Mouse (Mus musculus): ENCODE results near the gene Trp53rka.

The Trp53rka gene

GRCm38 (mm10) chr2:165494495-165494894 lies 1.4 kb upstream of the Trp53rka start:
- CTCF ChIA-PET = no interaction called here
- POLR2A ChIA-PET = interaction anchor here in 3 of 4 experiments (0.6 to 1.2 kb wide), 4 partner anchors 11 to 363 kb away, joined by 3 to 4 read pairs (median 3); no protein-coding TSS in a partner anchor

DNA sequence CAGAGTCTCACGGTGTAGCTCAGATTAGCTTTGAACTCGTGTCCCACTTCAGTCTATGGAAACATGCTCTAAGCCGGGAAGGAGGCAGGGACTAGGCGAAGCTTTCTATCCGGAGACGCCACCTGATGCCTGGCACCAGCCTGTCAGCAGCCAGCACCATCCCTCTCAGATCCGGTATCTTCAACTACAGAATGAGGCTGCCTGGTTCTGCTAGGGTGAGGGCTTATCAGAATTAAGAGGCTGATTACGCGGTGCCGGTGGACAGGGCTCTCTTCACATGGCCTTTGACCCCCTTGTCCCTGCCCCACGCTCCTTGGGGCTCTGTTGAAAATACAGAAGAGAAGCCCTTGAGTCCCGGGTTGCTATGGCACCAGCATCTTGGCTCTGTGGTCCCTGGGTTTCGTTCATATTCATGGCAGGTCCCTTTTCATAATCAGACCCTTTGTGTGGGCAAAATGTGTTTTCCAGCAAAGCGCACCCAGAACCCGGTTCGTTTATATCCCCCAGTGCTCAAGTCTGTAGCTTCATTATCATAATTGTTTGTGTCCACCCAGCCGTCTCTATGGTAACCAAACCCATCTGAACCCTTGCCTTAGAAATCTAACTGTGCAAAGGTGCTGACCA lies 575 bp upstream of the Trp53rka start:
- CTCF ChIA-PET = interaction anchor here in 1 of 4 experiments (0.6 to 0.7 kb wide), 3 partner anchors 35 to 167 kb away, joined by 3 read pairs; no protein-coding TSS in a partner anchor
- POLR2A ChIA-PET = interaction anchor here in 3 of 4 experiments (0.6 to 1.2 kb wide), 11 partner anchors 12 to 840 kb away, joined by 3 to 4 read pairs (median 3); partner anchors contain the start of genes Acot8 (in 1 of the 3) and Zswim3 (in 1 of the 3)

DNA sequence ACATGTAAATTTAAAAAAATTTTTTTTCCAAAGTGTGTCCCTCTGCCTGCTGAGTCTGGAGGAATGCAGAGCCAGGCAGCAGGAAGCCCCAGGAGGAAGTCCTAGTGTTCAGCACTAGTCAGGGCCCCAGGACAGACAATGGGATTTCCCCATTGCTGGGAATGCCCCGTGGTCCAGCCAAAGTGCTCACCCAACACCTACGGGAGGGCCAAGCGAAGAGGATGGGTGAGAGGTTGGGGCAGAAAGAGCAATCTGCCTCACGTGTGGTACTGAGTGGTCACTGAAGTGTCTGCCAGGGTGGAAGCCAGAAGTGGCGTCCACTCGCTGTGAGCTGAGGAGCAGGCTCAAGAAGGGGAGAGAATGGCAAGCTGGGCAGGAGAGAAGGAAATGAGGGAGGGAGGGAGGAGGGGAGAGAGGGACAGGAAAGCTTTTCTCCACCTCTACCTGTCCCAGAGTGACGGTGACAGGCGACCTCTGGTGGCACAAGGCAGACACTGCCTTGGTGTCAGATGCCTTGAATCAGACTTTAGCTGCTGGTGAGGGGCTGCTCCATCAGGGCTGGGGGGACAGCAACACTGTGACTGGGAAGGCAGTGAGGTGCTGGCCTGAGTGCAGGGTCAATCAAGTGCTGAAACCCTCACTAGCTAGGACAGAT lies 6.1 kb downstream of the Trp53rka start:
- ChIA-PET POLR2A (interaction anchor here in 3 of 4 experiments (0.6 to 1.6 kb wide), 6 partner anchors 89 to 606 kb away, joined by 3 to 6 read pairs (median 3); no protein-coding TSS in a partner anchor), CTCF (interaction anchor here (0.5 to 1.9 kb wide), 60 partner anchors 9 to 1949 kb away, joined by 3 to 11 read pairs (median 4); partner anchors contain the start of gene Slc13a3 (in 2 of the 4))

- ChIA-PET POLR2A (interaction anchor here in 3 of 4 experiments (0.6 to 1.6 kb wide), 4 partner anchors 11 to 88 kb away, joined by 3 to 6 read pairs (median 3); no protein-coding TSS in a partner anchor), CTCF (interaction anchor here in 3 of 4 experiments (0.6 to 1.8 kb wide), 10 partner anchors 10 to 408 kb away, joined by 3 to 10 read pairs (median 4); no protein-coding TSS in a partner anchor)
Observed at GRCm38 (mm10) chr2:165486401-165486800, 6.7 kb downstream of the Trp53rka start.

DNA sequence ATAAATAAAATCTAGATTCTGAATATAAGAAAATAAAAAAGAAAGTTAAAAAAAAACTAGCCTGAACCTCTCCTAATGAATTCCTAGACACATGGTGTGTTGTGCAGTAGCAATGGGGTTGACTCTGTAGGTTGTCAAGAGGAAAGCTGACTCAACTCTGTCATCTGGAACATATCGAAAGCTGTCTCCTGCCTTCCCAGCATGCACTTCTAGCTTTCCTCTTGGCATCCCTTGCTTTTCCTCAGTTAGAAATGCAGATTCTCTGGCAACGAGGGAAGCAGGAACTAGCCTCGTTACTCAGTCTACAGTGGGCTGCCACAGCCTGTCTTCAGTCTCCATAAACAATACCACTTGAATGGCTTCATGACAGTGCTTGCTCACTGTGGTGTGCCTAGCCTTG lies 7.3 kb downstream of the Trp53rka start:
- ChIA-PET POLR2A (interaction anchor here in 2 of 4 experiments (0.6 to 0.9 kb wide), 3 partner anchors 11 to 83 kb away, joined by 3 read pairs; no protein-coding TSS in a partner anchor), CTCF (interaction anchor here in 3 of 4 experiments (0.5 to 1.8 kb wide), 4 partner anchors 11 to 521 kb away, joined by 3 to 10 read pairs (median 4); no protein-coding TSS in a partner anchor)

- ChIA-PET CTCF (interaction anchor here in 2 of 4 experiments (0.6 kb wide), 2 partner anchors 522 to 685 kb away, joined by 3 to 4 read pairs; no protein-coding TSS in a partner anchor), POLR2A (interaction anchor here in 2 of 4 experiments (0.6 to 0.7 kb wide), 3 partner anchors 11 to 1675 kb away, joined by 3 to 4 read pairs (median 3); no protein-coding TSS in a partner anchor)
Observed at GRCm38 (mm10) chr2:165484152-165484551, 9.0 kb downstream of the Trp53rka start.

DNA sequence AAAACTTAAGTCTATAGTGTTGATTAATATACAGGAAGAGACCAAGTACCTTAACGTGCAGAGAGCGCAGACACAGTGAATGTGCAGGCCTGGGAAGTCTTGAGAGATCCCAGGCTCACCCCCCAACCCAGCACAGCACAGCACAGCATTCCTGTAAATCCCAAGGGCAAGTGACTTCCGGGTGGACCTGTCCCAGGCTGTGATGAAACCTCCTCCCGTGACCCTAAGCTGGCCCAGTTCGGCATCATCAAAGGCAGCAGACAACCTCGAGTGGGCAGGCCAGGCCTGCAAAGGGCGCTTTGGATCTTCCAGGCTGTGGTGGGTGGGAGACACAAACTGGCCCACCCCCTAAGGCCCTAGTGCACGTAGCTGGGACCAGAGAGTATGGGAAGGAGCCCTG lies 11.1 kb downstream of the Trp53rka start:
- POLR2A ChIA-PET = interaction anchor here in 1 of 4 experiments (1.3 kb wide), 1 partner anchor 11 kb away, joined by 3 read pairs; the partner anchor contains the start of gene Trp53rka
- CTCF ChIA-PET = no interaction called here

- ChIA-PET POLR2A (interaction anchor here in 1 of 4 experiments (1.1 kb wide), 1 partner anchor 10 kb away, joined by 3 read pairs; no protein-coding TSS in a partner anchor), CTCF (interaction anchor here in 2 of 4 experiments (0.7 to 1.9 kb wide), 2 partner anchors 58 to 68 kb away, joined by 4 read pairs; no protein-coding TSS in a partner anchor)
Observed at GRCm38 (mm10) chr2:165475850-165476249, 17.3 kb downstream of the Trp53rka start.

- POLR2A ChIA-PET = interaction anchor here in 1 of 4 experiments (1.1 kb wide), 1 partner anchor 11 kb away, joined by 3 read pairs; no protein-coding TSS in a partner anchor
- CTCF ChIA-PET = interaction anchor here in 2 of 4 experiments (0.7 to 1.9 kb wide), 2 partner anchors 58 to 67 kb away, joined by 4 read pairs; no protein-coding TSS in a partner anchor
Observed at GRCm38 (mm10) chr2:165475412-165475811, 17.7 kb downstream of the Trp53rka start.

GRCm38 (mm10) chr2:165473003-165473402 lies 20.1 kb downstream of the Trp53rka start, which contains the start of gene Slc13a3:
TSS of gene Slc13a3 (minus strand) at chr2:165473230.
- POLR2A ChIA-PET = interaction anchor here in 2 of 4 experiments (0.6 to 0.7 kb wide), 3 partner anchors 21 to 352 kb away, joined by 4 to 6 read pairs (median 5); no protein-coding TSS in a partner anchor
- CTCF ChIA-PET = interaction anchor here in 2 of 4 experiments (1.4 to 1.7 kb wide), 1 partner anchor 14 kb away, joined by 4 to 5 read pairs; no protein-coding TSS in a partner anchor

DNA sequence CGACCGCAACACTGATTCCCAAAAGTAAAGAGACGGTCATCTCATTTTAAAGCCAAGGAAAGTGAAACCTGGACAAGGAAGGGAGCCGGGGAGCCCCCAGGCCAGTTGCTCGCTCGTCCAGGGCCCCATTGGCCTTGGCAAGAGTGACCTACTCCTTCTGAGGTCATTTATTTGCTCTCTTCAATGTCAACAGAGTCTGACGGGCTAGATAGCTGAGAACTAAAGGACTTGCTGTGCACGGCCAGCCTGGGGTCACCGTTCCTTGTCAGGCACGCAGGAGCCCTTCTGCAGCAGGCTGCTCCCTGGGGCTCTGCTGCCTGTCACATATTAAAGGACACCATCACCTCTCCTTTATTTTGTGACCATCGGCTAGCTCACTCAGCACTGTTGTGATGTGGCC lies 21.2 kb downstream of the Trp53rka start:
- ChIA-PET CTCF (interaction anchor here in 1 of 4 experiments (1.7 kb wide), 1 partner anchor 15 kb away, joined by 4 read pairs; no protein-coding TSS in a partner anchor), POLR2A (no interaction called here)

DNA sequence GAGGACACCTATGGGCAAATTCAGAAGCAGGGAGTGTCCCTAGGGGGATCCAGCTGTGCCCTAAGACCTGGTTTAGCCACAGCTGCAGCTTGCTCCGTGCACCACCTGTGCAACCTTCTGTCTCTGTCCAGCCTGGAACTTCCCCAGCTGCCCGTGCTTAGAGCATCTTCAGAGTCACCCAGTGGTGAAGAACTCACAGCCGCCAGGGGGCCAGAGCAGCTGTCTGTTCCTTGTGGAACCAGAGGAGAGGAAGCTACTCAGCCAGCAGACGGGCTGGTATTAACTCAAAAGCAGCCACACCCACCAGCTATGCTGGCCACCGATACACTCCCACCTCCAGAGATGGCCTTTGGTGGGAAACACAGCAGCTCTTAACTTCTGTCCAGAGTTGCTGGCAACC lies 23.0 kb downstream of the Trp53rka start:
- POLR2A ChIA-PET = interaction anchor here in 2 of 4 experiments (0.5 to 1.3 kb wide), 2 partner anchors 10 to 271 kb away, joined by 3 read pairs; no protein-coding TSS in a partner anchor
- CTCF ChIA-PET = interaction anchor here (0.5 to 2.5 kb wide), 6 partner anchors 17 to 1000 kb away, joined by 3 to 11 read pairs (median 3); no protein-coding TSS in a partner anchor

- ChIA-PET POLR2A (interaction anchor here in 1 of 4 experiments (1.5 kb wide), 1 partner anchor 53 kb away, joined by 3 read pairs; no protein-coding TSS in a partner anchor), CTCF (no interaction called here)
Observed at GRCm38 (mm10) chr2:165467824-165468452, 25.2 kb downstream of the Trp53rka start.

GRCm38 (mm10) chr2:165459663-165460062 lies 33.5 kb downstream of the Trp53rka start:
- ChIA-PET POLR2A (no interaction called here), CTCF (interaction anchor here in 2 of 4 experiments (1.1 to 1.2 kb wide), 2 partner anchors 28 to 53 kb away, joined by 3 to 5 read pairs; no protein-coding TSS in a partner anchor)

- POLR2A ChIA-PET = no interaction called here
- CTCF ChIA-PET = no interaction called here
Observed at GRCm38 (mm10) chr2:165458189-165458588, 34.9 kb downstream of the Trp53rka start.

DNA sequence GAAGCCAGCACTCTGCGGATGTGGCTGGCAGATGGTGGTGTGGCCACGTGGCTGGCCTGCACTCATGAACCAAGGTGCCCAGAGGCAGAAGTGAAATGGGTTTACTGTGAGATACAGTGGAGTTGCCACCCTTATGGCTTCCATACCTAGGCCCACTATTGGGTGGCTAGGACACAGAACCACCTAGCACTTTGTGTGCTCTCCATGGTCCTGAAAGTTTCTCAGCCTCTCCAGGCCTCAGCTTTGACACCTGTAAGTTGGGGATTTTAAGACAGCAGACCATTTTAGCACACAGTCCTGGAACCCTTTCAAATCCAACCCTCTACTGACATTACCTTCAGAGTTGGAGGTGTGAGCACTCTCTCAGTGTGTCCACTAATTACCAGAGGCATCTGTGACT lies 36.4 kb downstream of the Trp53rka start:
- POLR2A ChIA-PET = no interaction called here
- CTCF ChIA-PET = interaction anchor here in 1 of 4 experiments (0.6 kb wide), 1 partner anchor 295 kb away, joined by 3 read pairs; no protein-coding TSS in a partner anchor

- ChIA-PET POLR2A (interaction anchor here in 1 of 4 experiments (0.5 kb wide), 1 partner anchor 372 kb away, joined by 3 read pairs; no protein-coding TSS in a partner anchor), CTCF (no interaction called here)
Observed at GRCm38 (mm10) chr2:165452730-165453693, 40.1 kb downstream of the Trp53rka start.
